Mouse (Mus musculus) hindbrain, embryonic 14.5 days (tissue): ENCODE results near the gene Insl5. TPM values are rescaled to one million over a fixed set of nuclear protein-coding genes. Genes with fewer than 3 reads are reported as not detected.

Experiments used
- ATAC-seq: fragments of 200-750 bp; cut with Nextera tagmentation; 2 replicates; pipeline ENCODE4 v1.8.0; 2017; ENCODE audit warnings: moderate number of reproducible peaks, mild to moderate bottlenecking, moderate TSS enrichment, moderate library complexity; ENCODE audit not compliant: low FRiP score
- DNase-seq: peaks from one replicate; pipeline ENCODE4 v3.0.0-alpha.2; 2015; ENCODE audit warnings: low spot score
- H3K27ac ChIP-seq: fragments of 300-500 bp; sonication (generic); 2 replicates; pipeline ENCODE4 v1.5.1; 2014; ENCODE audit warnings: mild to moderate bottlenecking, moderate library complexity
- H3K27me3 ChIP-seq: fragments of 300-500 bp; sonication (generic); 2 replicates; pipeline ENCODE4 v1.6.1; 2014; ENCODE audit warnings: mild to moderate bottlenecking, low read length, mixed read lengths; ENCODE audit not compliant: control insufficient read depth, insufficient read depth
- H3K36me3 ChIP-seq: fragments of 300-500 bp; sonication (generic); replicated peaks from 2 replicates; pipeline ENCODE4 v1.6.1; 2014; ENCODE audit not compliant: control insufficient read depth, insufficient read depth
- H3K4me1 ChIP-seq: fragments of 300-500 bp; sonication (generic); replicated peaks from 2 replicates; pipeline ENCODE4 v1.6.1; 2014; ENCODE audit warnings: antibody characterized with exemption, low read length, mixed read lengths; ENCODE audit not compliant: control insufficient read depth, insufficient read depth
- H3K4me2 ChIP-seq: fragments of 300-500 bp; sonication (generic); replicated peaks from 2 replicates; pipeline ENCODE4 v1.6.1; 2014; ENCODE audit warnings: mild to moderate bottlenecking, moderate library complexity
- H3K4me3 ChIP-seq: fragments of 300-500 bp; sonication (generic); replicated peaks from 2 replicates; pipeline ENCODE4 v1.5.1; 2014; ENCODE audit warnings: mild to moderate bottlenecking, low read length
- H3K9ac ChIP-seq: fragments of 300-500 bp; sonication (generic); 2 replicates; pipeline ENCODE4 v1.6.1; 2014
- H3K9me3 ChIP-seq: fragments of 300-500 bp; sonication (generic); 2 replicates; pipeline ENCODE4 v1.6.1; 2016; ENCODE audit warnings: low read length; ENCODE audit not compliant: control insufficient read depth
- WGBS: fragments of 180-500 bp; shearing (Covaris S2); extraction: QIAGEN DNeasy Blood & Tissue Kit; methylation state at CpG from one replicate; pipeline ENCODE4 v1.1.7; 2014; 5-methylcytosine and 5-hydroxymethylcytosine counted together
- polyA plus RNA-seq: library from polyadenylated mRNA; unstranded; fragments of >200 nt; fragmentation: Nextera tagmentation; extraction: Ambion mirVana; gene quantifications from 2 replicates; pipeline ENCODE4 v1.2.1, GENCODE M21; 2014

Insl5 gene
- polyA plus RNA-seq, 1 experiment from 2014 or later = 0.51 TPM

GRCm38 (mm10) chr4:102971159-102971558 is 55.5 kb downstream of the Insl5 start:
- Histone ChIP-seq H3K36me3 (peaks cover 35% of the 10 kb centered on the region), H3K4me2 (no peak overlapping the region), H3K9ac (no peak overlapping the region), H3K4me3 (no peak overlapping the region), H3K4me1 (no peaks in the 10 kb centered on the region), H3K27ac (no peak overlapping the region), H3K27me3 (no peaks in the 10 kb centered on the region), H3K9me3 (no peaks in the 10 kb centered on the region)
- DNase-seq (no peak), ATAC-seq (no peak)
- 77% methylated on average over 5 of the region's 5 CpGs for WGBS

- H3K9ac ChIP-seq = no peak overlapping the region
- H3K4me3 ChIP-seq = no peak overlapping the region
- peaks cover 46% of the 10 kb centered on the region for H3K36me3 ChIP-seq
- no peak for ATAC-seq
- H3K27me3 ChIP-seq = no peaks in the 10 kb centered on the region
- no peak overlapping the region for H3K27ac ChIP-seq
- WGBS = 86% methylated on average over 5 of the region's 5 CpGs
- H3K4me2 ChIP-seq = no peak overlapping the region
- no peaks in the 10 kb centered on the region for H3K4me1 ChIP-seq
- DNase-seq = no peak
- no peaks in the 10 kb centered on the region for H3K9me3 ChIP-seq
Measured at GRCm38 (mm10) chr4:102969599-102969998, 57.0 kb downstream of the Insl5 start.

Other genes with a start within 250 kb of the Insl5 start
- 3.7 and 4.5 TPM in 2 replicates for gene Tctex1d1, start 48.2 kb downstream of the Insl5 start, polyA plus RNA-seq
- 31.4 and 33.2 TPM in 2 replicates for gene Mier1, start 87.5 kb upstream of the Insl5 start, polyA plus RNA-seq
- 7.2 and 7.4 TPM in 2 replicates for gene Wdr78, start 87.7 kb upstream of the Insl5 start, polyA plus RNA-seq
- gene Slc35d1, start 188.3 kb upstream of the Insl5 start, polyA plus RNA-seq = 6.4 TPM in 2 replicates